Mouse (Mus musculus): ENCODE results near the gene Nyap1.
"Not testable (repeated sequence)": the region's sequence is repeated elsewhere in the genome, so short reads cannot be mapped to it uniquely, and the experiment has no call there.

The Nyap1 gene

DNA sequence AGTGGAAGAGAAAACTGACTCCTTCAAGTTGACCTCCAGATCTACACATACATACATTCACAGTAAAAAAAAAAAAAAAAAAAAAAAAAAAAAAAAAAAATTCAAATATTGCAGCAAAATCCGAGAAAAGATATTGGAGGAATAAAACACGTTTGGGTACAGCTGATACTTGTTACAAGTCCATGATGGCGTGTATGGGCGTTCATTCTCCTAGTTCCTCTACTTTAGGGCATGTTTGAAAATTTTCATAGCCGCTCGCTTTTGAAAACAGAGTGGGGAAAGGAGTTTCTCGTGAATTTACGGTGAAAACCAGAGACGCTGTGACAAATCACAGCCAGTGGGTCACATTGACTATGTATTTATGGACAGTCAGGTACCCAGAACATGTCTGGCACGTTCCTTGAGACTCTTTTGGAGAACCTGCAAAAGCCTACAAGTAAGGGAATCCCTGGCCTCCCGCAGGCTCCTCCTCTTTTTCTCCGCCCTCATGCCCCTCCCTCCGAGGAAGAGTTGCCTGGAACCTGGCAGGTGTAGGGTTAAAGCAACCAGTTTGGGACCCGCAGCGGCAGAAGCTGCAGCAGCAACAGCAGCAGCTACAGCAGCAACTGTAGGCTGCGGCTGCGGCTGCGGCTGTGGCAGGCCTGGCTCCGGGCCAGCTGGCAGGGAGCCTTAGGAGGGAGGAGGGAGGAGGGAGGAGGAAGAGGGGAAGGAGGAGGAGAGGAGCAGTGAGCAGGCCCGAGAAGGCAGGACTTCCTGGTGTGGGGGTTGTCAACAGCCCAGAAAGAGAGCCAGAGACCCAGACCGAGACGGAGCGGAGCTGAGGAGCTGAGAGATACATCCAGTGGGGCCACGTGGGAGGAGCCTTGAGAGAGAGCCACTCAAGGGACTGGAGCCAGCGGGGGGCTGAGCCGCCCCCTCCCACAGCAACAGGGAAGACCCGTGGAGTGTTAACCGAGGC, 4.1 kb upstream of the Nyap1 start, which contains the start of gene Tsc22d4:
Gene Tsc22d4 (plus strand): TSS at position 517 of the 958 bp plus-strand sequence.
- peak; percentile 95 to 97 for DNase-seq (ENCODE audit: low spot score in 2 of 2)

DNA sequence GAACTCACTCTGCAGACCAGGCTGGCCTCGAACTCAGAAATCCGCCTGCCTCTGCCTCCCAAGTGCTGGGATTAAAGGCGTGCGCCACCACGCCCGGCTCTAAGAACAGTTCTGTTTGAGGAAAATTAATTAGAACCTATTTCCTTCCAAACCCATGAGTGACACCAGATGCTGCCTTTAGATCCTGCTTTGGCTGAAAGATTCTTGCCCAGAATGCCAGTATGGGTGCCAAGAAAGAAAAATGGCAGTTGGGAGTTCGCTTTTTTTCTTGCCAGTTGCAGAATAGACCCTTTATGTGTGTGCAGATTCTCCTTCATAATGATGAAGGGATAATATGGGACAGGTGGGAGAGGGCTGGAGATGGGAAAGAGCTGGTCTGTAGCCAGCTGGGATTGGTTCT, 2.8 kb upstream of the Nyap1 start:
- DNase-seq (ENCODE audit: low spot score in 2 of 2): no peak

GRCm38 (mm10) chr5:137742836-137743235, 1.4 kb upstream of the Nyap1 start:
- DNase-seq (ENCODE audit: low spot score in 2 of 2): no peak

GRCm38 (mm10) chr5:137742048-137742447, 641 bp upstream of the Nyap1 start:
- DNase-seq (ENCODE audit: low spot score in 2 of 2): no peak

DNA sequence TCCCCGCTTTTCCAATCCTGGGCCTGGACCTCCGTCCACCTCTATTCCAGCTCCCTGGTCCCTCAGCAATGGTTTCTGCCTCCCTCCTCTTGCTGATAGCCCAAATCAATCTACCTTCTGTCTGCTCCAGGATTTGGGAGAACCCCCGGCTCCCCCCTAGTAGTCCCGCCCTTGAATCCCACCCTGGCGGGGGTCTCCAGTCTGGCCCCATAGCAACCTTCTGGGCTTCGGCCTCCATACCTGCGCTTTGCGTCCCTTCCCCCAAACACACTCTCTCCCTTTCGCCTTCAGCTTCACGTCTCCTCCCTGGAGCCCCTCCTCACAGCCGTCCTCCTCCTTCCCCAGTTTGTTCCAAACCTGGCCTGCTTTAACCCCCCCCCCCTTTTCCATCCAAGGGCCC, 901 bp downstream of the Nyap1 start:
- DNase-seq (ENCODE audit: low spot score in 2 of 2): no peak

DNA sequence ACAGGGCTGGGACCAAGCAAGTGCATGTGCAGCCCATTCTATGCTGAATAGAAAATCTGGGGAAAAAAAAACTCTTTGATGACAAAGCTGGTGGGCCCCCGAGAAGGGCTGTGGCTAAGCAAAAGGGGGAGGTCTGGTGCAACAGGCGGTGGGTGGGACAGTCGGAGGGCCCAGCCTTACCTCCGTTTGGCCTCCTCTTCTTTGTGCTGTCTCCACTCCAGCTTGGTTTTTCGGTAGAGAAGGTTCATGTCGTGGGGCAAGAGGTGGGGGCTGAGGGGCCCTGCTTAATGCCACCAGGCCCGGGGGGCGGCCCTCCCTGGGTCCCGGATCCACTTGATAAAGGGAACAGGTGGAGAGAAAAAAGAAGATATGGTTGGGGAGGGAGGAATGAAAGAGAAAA, 1.9 kb downstream of the Nyap1 start:
- DNase-seq (ENCODE audit: low spot score in 2 of 2): no peak

DNA sequence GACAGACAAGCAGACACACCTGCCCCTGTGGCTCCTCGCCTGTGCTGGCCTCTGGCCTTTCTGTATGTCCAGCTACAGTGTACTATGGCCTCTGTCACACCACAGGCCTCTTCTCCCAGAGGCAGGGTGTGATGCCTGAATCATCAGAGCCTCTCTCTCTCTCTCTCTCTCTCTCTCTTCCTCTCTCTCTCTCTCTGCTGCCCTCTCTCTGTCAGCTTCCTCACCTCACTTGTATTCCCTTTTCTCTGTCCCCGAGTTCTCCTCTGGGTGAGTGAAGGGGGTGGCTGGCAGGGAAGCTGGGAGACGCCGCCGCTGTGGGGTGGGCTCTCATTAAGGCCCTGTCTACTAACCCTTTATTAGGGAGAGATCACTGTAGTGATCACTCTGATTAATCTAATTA, 2.9 kb downstream of the Nyap1 start:
- DNase-seq (ENCODE audit: low spot score in 2 of 2): no peak

DNA sequence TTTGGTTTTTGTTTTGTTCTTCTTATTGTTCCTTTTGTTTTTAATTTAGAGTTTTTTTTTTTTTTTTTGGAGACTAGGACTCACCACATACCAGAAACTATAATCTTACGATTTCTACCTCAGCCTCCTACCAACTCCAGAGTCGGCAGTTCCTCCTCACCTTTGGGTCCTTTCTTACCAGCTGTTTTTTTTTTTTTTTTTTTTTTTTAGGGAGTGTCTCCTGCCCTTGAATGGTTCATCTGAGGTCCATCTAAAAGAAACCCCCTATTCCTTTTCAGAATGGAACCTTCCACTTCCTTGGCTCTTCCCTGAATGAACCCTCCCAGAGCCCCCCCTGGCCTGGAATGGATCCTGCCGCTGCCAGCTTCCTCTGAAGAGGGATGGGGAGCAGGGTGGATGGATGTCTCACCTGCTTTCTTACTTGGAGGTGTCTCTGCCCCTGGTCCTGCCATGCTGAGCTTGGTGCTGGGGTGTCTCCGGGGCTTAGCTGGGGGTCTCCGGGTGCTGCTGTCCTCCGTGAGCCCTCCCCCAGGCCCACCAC, 3.9 kb downstream of the Nyap1 start:
- DNase-seq (ENCODE audit: low spot score in 2 of 2): no peak

DNA sequence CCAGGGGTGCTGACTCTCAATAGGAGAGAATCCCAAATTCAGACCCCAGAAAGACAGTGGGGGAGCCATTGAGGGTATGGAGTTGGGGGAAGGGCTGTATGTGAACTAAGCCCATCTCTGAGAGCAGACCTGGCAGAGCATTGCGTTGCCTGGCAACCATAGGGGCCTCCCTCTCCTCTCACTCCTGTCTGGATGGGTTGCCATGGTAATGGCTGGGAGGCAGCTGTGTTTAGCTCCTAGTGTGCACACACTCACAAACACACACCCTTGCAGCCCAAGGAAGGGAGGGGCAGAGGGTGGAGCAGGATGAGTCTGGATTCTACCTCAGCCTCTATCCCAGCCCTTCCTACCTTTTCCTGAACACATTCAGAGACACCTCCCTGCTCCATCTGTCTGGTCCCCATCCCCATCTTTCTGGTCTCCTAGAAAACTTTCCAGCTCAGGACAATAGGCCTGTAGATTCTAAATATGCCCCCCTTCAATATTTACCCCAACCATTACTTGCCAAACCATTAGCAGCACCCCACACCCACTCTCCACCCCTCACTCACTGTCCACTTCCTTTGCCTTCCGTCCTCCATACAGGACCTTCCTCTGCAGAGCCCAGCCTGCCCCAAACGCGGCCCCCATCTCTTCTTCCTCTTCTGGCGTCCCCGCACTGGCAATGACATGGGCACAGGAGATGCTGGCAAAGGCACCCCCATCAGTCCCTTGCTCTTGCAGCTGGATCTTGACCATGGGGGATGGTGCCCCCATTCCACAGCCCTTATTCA, 6.9 kb downstream of the Nyap1 start:
- no peak for DNase-seq (ENCODE audit: low spot score in 2 of 2)

DNA sequence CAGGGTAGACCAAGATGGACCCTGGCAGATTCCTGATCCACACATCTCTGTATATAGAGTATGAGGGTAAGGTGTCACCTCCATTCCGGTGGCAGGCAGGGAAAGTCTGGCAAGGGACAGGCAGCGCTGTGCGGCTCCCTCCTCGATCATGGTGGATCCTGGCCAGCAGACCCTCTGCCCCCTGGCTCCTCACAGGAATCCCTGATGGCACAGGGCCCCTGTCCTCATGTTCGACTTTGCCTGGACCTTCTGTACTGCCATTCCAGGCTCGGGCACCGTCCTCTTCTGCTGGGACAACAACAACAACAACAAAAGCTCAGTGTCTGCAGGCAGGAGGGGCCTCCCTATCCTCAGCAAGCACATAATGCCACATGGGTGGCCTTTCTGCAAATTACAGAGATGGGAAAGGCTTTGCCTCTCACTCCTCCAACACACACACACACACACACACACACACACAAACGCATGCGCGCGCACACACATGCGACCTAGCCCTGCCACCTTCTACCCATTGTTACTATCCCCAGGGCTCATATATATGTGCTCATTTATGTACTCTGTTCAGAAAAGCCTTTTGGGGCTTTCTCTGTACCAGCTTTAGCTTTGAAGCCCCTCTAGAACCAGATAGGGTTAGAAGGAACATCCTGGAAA, 7.6 kb downstream of the Nyap1 start:
- DNase-seq (ENCODE audit: low spot score in 2 of 2): no peak

GRCm38 (mm10) chr5:137726767-137727166, 14.6 kb downstream of the Nyap1 start:
- DNase-seq (ENCODE audit: low spot score in 2 of 2): no peak

- no peak for DNase-seq (ENCODE audit: low spot score in 2 of 2)
These were observed 17.6 kb downstream of the Nyap1 start for GRCm38 (mm10) chr5:137723840-137724239.

DNA sequence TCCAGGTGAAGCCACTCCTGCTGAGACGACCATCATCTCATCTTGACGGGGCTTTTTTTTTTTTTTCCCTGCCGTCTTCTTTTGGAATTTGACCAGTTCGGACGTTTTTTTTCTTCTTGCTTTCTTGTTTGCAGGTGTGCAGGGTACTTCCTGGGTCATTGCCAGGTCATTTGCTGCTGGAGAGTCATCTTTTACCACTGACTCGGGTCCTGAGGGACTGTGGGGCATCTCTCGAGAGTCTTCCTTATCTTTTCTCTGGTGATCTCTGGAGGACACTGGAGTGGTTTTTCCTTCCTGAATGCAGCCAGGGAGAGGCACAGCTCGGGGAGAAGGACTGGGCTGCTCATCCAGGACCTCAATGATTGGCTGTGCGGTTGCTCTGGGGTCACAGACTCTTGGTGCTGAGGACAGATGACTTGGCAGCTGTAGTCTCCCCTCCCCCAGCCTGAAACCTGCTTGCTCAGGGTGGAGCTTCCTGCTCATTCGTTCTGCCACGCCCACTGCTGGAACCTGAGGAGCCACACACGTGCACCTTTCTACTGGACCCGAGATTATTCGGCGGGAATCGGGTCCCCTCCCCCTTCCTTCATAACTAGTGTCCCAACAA, 20.7 kb downstream of the Nyap1 start:
- not testable (repeated sequence) for DNase-seq (ENCODE audit: low spot score in 2 of 2)

GRCm38 (mm10) chr5:137719088-137719487, 22.3 kb downstream of the Nyap1 start:
- DNase-seq (ENCODE audit: low spot score in 2 of 2): no peak

- DNase-seq (ENCODE audit: low spot score in 2 of 2): no peak
These were observed 23.2 kb downstream of the Nyap1 start for GRCm38 (mm10) chr5:137718020-137718790.

- DNase-seq (ENCODE audit: low spot score in 2 of 2): no peak
These were observed 25.7 kb downstream of the Nyap1 start for GRCm38 (mm10) chr5:137715685-137716084.

DNA sequence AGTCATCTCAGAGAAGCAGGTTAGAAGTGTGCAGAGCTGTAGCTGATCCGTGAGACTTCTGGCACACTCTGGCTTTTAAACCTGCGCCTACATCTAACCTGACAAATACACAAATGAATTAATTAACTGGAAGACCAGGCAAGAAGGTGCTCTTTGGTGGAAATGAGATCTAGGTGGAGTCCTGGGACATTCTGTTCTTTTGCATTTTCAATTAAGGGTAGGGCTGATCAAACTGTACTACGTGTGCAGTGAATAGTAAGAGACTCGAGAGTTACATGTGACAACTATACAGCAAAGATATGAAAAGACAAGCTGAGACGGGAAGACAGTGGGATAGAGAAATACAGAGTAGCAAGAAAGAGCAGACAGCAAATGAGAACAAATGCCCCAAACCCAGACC, 28.0 kb downstream of the Nyap1 start:
- DNase-seq (ENCODE audit: low spot score in 2 of 2): no peak

GRCm38 (mm10) chr5:137706913-137707633, 34.3 kb downstream of the Nyap1 start:
- peak; percentile 87 to 92 for DNase-seq (ENCODE audit: low spot score in 2 of 2)

- no peak for DNase-seq (ENCODE audit: low spot score in 2 of 2)
These were observed 36.2 kb downstream of the Nyap1 start for GRCm38 (mm10) chr5:137705242-137705641.

- no peak for DNase-seq (ENCODE audit: low spot score in 2 of 2)
These were observed 41.6 kb downstream of the Nyap1 start for GRCm38 (mm10) chr5:137699850-137700249.

Data from spleen, postnatal 4 days (tissue).